Mouse (Mus musculus) CH12.LX (cell line): ENCODE results near the gene Macrod2.

Experiments
- CHD2 ChIP-seq: IDR thresholded peaks from 2 replicates; pipeline ENCODE4 v1.6.1; 2011; ENCODE audit warnings: low read length, improper control_type of control experiment
- CTCF ChIP-seq, 2 experiments: IDR thresholded peaks in 1 of 2; conservative IDR thresholded peaks in 1 of 2; 2 replicates each; pipeline ENCODE4 v1.5.1; 2011 to 2012; ENCODE audit warnings: low read depth in 2 of 2, low read length in 2 of 2, improper control_type of control experiment in 1 of 2, inconsistent platforms in 1 of 2, mild to moderate bottlenecking in 1 of 2, moderate library complexity in 1 of 2
- EP300 ChIP-seq: IDR thresholded peaks from 2 replicates; pipeline ENCODE4 v1.6.1; 2011; ENCODE audit warnings: low read length, improper control_type of control experiment
- GABPA ChIP-seq: IDR thresholded peaks from 2 replicates; pipeline ENCODE4 v1.6.1; 2012; ENCODE audit warnings: low read depth, low read length, improper control_type of control experiment, inconsistent platforms; ENCODE audit not compliant: insufficient replicate concordance
- MAZ ChIP-seq: IDR thresholded peaks from 2 replicates; pipeline ENCODE4 v1.6.1; 2012; ENCODE audit warnings: low read depth, mild to moderate bottlenecking, inconsistent platforms, low read length, improper control_type of control experiment, moderate library complexity
- POLR2A ChIP-seq: IDR thresholded peaks from 2 replicates; pipeline ENCODE4 v1.6.1; 2011; ENCODE audit warnings: low read depth, mild to moderate bottlenecking, improper control_type of control experiment, low read length
- POLR2AphosphoS2 ChIP-seq: IDR thresholded peaks from 2 replicates; pipeline ENCODE4 v1.6.1; 2011; ENCODE audit warnings: low read depth, low read length, improper control_type of control experiment
- SIN3A ChIP-seq: IDR thresholded peaks from 2 replicates; pipeline ENCODE4 v1.6.1; 2012; ENCODE audit warnings: low read length, improper control_type of control experiment, inconsistent platforms
- ZMIZ1 ChIP-seq: IDR thresholded peaks from 2 replicates; pipeline ENCODE4 v1.6.1; 2012; ENCODE audit warnings: low read depth, mild to moderate bottlenecking, inconsistent platforms, low read length, improper control_type of control experiment

DNA sequence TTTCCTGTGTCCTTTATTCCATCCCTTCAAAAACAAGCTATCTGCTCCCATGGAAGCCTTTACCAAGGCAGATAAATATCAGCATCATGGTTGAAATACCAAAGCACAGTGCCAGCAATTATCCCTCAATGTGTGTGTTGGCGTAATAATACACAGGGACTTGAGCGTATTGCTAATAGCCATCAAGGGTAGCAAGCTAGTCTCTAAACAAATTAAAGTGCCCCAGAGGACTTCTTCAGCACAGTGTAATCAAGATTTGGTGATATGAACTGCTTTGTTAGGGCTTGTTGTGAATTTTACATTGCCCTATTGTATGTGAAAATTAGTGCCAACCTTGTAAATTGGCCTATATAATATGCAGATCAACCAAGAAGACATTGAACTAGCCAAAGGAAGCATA is 201.8 kb downstream of the Macrod2 start:
- no peak for TF ChIP-seq POLR2A
- TF ChIP-seq SIN3A = no peak
- TF ChIP-seq EP300 = no peak
- TF ChIP-seq GABPA = no peak
- no peak for TF ChIP-seq MAZ
- no peak for TF ChIP-seq ZMIZ1
- no peak for TF ChIP-seq CTCF (conservative IDR thresholded peaks at IDR 0.05 in 1 of 2, IDR thresholded peaks at IDR 0.05 in 1 of 2; ENCODE audit: low read depth in 2 of 2, low read length in 2 of 2)
- no peak for TF ChIP-seq POLR2AphosphoS2
- TF ChIP-seq CHD2 = no peak
